Mouse (Mus musculus): ENCODE measurements at regions not wholly inside any gene's neighbourhood (a gene's known extent, or its start where the extent isn't known, plus 50 kb on each side); places are given as distances from the start of the nearest gene placed in this dataset.
"Not testable (repeated sequence)": the region's sequence is repeated elsewhere in the genome, so short reads cannot be mapped to it uniquely, and the experiment has no call there.

GRCm38 (mm10) chr6:68370010-68370409 lies 834.4 kb upstream of the Tacstd2 start:
- in situ Hi-C loops (cut with MboI; ENCODE audit: unreplicated experiment in 2 of 2), result loop anchor here (5.0 to 25.0 kb wide), 10 partner anchors 132 to 545 kb away; no protein-coding TSS in a partner anchor

DNA sequence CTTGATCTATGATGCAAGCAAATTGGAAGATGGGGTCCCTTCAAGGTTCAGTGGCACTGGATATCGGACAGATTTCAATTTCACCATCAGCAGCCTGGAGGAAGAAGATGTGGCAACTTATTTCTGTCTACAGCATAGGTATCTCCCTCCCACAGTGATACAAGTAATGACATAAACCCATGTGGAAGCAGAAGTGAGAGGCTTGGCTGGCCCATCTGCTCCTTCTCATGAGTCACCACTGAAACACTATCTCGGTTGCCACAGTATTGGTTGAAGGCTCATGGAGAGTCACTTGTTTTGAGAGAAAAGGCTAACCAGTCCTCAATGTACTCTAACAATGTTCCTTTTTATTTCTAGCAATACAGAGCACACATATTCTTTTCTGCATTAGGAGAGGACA lies 804.2 kb upstream of the Tacstd2 start:
- in situ Hi-C loops (cut with MboI; ENCODE audit: unreplicated experiment in 2 of 2), result no loop called here

DNA sequence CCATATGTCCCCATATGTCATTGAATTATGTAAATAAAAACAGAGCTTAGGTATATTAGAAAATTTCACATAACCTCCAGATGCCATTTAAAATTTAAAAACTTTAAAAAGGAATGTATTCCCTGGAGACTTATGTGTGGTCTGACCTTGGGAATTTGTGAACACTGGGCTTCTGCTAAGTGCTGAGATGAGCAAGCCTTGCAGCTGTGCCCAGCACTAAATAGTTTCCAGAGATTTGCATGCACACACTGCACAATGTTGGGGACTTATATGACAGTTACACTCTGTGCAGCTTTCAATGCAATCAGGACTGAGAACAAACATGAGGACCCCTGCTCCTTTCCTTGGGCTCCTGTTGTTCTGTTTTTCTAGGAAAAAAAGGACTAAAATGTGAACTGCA lies 803.6 kb upstream of the Tacstd2 start:
- in situ Hi-C loops (cut with MboI; ENCODE audit: unreplicated experiment in 2 of 2), result not testable (repeated sequence)

DNA sequence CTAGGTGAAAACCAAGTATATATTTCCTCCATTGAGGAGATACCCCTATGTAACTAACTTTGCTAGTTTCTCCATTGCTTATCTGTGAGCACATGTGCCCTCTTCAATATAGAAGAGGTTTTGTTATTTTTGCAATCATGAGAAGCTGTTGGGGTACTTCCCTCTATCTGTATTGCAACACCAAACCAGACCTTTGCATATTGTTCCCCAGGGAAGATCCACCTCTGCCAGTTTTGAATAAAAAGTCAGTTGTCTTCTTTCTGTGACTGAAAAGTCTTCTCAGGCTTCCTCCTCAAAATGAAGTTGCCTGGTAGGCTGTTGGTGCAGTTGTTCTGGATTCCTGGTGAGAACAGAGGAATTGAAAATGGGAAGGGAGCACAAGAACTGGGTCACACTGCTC lies 775.8 kb upstream of the Tacstd2 start:
- in situ Hi-C loops (cut with MboI; ENCODE audit: unreplicated experiment in 2 of 2), result loop anchor here in 1 of 2 experiments (10.0 kb wide), 1 partner anchor 57 kb away; no protein-coding TSS in a partner anchor

GRCm38 (mm10) chr6:68302133-68302532 lies 766.5 kb upstream of the Tacstd2 start:
- in situ Hi-C loops (cut with MboI; ENCODE audit: unreplicated experiment in 2 of 2), result loop anchor here in 1 of 2 experiments (10.0 kb wide), 1 partner anchor 97 kb away; no protein-coding TSS in a partner anchor

- in situ Hi-C loops (cut with MboI; ENCODE audit: unreplicated experiment in 2 of 2), result loop anchor here in 1 of 2 experiments (10.0 kb wide), 3 partner anchors 58 to 248 kb away; no protein-coding TSS in a partner anchor
Observed at GRCm38 (mm10) chr6:68256725-68257124, 721.1 kb upstream of the Tacstd2 start.

DNA sequence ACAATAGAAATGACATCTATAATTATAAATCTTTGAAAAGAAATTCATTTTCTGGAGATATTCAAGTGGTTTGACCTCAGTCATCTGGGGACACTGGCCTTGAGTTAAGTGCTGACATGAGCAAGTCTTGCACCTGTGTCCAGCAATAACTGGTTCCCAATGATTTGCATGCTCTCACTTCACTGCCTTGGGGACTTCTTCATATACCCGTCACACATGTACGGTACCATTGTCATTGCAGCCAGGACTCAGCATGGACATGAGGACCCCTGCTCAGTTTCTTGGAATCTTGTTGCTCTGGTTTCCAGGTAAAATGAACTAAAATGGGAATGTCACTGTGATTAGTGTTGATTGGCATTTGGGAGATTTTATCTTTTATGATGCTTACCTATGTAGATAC lies 720.6 kb upstream of the Tacstd2 start:
- in situ Hi-C loops (cut with MboI; ENCODE audit: unreplicated experiment in 2 of 2), result loop anchor here in 1 of 2 experiments (10.0 kb wide), 3 partner anchors 59 to 249 kb away; no protein-coding TSS in a partner anchor

- in situ Hi-C loops (cut with MboI; ENCODE audit: unreplicated experiment in 2 of 2), result loop anchor here in 1 of 2 experiments (5.0 to 10.0 kb wide), 5 partner anchors 45 to 252 kb away; no protein-coding TSS in a partner anchor
Observed at GRCm38 (mm10) chr6:68252730-68253129, 717.1 kb upstream of the Tacstd2 start.

DNA sequence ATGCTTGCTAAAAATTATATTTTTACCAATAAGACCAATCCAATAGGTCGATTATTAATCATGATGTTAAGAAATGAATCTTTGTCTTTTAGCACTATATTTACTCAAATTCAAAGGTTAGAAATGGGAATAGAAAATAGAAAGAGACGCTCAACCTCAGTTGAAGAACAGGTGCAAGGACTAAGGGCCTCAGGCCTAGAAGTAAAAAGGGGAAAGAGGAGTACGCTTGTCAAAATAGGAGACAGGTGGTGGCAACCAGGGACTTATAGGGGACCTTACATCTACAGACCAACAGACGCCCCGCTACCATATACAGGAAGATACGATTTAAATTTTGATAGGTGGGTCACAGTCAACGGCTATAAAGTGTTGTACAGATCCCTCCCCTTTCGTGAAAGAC lies 715.7 kb upstream of the Tacstd2 start:
- in situ Hi-C loops (cut with MboI; ENCODE audit: unreplicated experiment in 2 of 2), result loop anchor here in 1 of 2 experiments (5.0 to 10.0 kb wide), 5 partner anchors 44 to 253 kb away; no protein-coding TSS in a partner anchor

DNA sequence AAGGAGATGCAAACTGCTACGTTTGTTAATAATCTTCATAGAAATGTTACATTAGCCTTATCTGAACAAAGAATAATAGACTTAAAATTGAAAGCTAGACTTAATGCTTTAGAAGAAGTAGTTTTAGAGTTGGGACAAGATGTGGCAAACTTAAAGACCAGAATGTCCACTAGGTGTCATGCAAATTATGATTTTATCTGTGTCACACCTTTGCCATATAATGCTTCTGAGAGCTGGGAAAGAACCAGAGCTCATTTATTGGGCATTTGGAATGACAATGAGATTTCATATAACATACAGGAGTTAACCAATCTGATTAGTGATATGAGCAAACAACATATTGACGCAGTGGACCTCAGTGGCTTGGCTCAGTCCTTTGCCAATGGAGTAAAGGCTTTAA lies 714.8 kb upstream of the Tacstd2 start:
- in situ Hi-C loops (cut with MboI; ENCODE audit: unreplicated experiment in 2 of 2), result loop anchor here in 1 of 2 experiments (5.0 to 10.0 kb wide), 5 partner anchors 43 to 254 kb away; no protein-coding TSS in a partner anchor

DNA sequence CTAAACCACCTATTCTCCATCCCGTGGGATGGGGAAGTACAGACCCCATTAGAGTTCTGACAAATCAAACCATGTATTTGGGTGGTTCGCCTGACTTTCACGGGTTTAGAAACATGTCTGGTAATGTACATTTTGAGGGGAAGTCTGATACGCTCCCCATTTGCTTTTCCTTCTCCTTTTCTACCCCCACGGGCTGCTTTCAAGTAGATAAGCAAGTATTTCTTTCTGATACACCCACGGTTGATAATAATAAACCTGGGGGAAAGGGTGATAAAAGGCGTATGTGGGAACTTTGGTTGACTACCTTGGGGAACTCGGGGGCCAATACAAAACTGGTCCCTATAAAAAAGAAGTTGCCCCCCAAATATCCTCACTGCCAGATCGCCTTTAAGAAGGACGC lies 713.7 kb upstream of the Tacstd2 start:
- in situ Hi-C loops (cut with MboI; ENCODE audit: unreplicated experiment in 2 of 2), result not testable (repeated sequence)

- in situ Hi-C loops (cut with MboI; ENCODE audit: unreplicated experiment in 2 of 2), result not testable (repeated sequence)
Observed at GRCm38 (mm10) chr6:68248018-68248533, 712.5 kb upstream of the Tacstd2 start.

DNA sequence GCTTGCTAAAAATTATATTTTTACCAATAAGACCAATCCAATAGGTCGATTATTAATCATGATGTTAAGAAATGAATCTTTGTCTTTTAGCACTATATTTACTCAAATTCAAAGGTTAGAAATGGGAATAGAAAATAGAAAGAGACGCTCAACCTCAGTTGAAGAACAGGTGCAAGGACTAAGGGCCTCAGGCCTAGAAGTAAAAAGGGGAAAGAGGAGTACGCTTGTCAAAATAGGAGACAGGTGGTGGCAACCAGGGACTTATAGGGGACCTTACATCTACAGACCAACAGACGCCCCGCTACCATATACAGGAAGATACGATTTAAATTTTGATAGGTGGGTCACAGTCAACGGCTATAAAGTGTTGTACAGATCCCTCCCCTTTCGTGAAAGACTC lies 707.2 kb upstream of the Tacstd2 start:
- in situ Hi-C loops (cut with MboI; ENCODE audit: unreplicated experiment in 2 of 2), result loop anchor here in 1 of 2 experiments (5.0 kb wide), 1 partner anchor 35 kb away; no protein-coding TSS in a partner anchor

GRCm38 (mm10) chr6:68219685-68220084 lies 684.1 kb upstream of the Tacstd2 start:
- in situ Hi-C loops (cut with MboI; ENCODE audit: unreplicated experiment in 2 of 2), result loop anchor here in 1 of 2 experiments (25.0 kb wide), 1 partner anchor 543 kb away; no protein-coding TSS in a partner anchor

DNA sequence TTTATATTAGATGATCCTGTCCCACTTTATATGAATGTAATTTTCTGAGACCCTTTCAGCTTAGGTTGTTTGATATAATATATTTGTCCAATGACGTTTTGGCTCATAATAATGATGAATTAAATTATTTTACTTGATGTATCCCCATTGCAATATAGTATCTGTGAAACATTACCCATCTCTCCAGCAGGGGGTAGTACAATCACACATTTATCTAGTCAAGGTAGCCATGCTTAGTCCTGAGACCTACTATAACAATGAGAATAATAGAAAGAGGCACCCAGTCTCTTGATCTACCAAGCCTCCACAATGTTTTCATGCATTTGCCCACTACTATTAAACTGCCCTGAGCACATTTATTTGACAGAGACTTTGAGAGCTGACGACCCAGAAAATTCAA lies 665.9 kb upstream of the Tacstd2 start:
- in situ Hi-C loops (cut with MboI; ENCODE audit: unreplicated experiment in 2 of 2), result loop anchor here (5.0 to 25.0 kb wide), 13 partner anchors 103 to 713 kb away; no protein-coding TSS in a partner anchor

- in situ Hi-C loops (cut with MboI; ENCODE audit: unreplicated experiment in 2 of 2), result loop anchor here (5.0 to 25.0 kb wide), 4 partner anchors 96 to 736 kb away; no protein-coding TSS in a partner anchor
Observed at GRCm38 (mm10) chr6:68198031-68198430, 662.4 kb upstream of the Tacstd2 start.

DNA sequence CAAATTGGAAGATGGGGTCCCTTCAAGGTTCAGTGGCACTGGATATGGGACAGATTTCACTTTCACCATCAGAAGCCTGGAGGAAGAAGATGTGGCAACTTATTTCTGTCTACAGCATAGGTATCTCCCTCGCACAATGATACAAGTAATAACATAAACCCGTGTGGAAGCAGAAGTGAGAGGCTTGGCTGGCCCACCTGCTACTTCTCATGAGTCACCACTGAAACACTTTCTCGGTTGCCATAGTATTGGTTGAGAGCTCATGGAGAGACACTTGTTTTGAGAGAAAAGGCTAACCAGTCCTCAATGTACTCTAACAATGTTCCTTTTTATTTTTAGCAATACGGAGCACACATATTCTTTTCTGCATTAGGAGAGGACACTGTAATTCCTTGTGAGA lies 629.2 kb upstream of the Tacstd2 start:
- in situ Hi-C loops (cut with MboI; ENCODE audit: unreplicated experiment in 2 of 2), result loop anchor here in 1 of 2 experiments (5.0 kb wide), 1 partner anchor 42 kb away; no protein-coding TSS in a partner anchor

DNA sequence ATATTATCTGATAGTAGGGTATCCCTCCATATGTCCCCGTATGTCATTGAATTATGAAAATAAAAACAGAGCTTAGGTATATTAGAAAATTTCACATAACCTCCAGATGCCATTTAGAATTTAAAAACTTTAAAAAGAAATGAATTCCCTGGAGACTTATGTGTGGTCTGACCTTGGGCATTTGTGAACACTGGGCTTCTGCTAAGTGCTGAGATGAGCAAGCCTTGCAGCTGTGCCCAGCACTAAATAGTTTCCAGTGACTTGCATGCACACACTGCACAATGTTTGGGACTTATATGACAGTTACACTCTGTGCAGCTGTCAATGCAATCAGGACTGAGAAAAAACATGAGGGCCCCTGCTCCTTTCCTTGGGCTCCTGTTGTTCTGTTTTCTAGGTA lies 628.5 kb upstream of the Tacstd2 start:
- in situ Hi-C loops (cut with MboI; ENCODE audit: unreplicated experiment in 2 of 2), result loop anchor here in 1 of 2 experiments (5.0 kb wide), 1 partner anchor 42 kb away; no protein-coding TSS in a partner anchor

GRCm38 (mm10) chr6:68151569-68151968 lies 616.0 kb upstream of the Tacstd2 start:
- in situ Hi-C loops (cut with MboI; ENCODE audit: unreplicated experiment in 2 of 2), result no loop called here

DNA sequence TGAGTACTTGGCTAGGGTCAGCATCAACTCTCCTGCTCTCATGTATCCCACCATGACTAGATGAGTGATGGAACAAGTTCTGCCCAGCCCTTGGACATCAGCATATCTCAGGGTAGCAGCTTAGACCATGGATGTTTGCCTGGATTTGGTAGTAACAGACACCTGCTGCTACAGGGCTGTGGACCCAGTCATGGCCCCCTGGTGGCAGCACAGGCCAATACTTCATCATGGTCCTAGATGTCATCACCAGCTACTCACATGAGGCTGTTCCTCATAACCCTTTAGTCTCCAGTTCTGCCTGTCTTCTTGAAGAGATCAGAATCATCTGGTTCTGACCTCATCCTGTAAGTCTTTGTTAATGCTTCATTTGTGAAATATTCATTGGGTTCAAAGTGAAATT lies 566.9 kb upstream of the Tacstd2 start:
- in situ Hi-C loops (cut with MboI; ENCODE audit: unreplicated experiment in 2 of 2), result loop anchor here (5.0 to 10.0 kb wide), 4 partner anchors 95 to 652 kb away; no protein-coding TSS in a partner anchor
